Mouse (Mus musculus) embryonic fibroblast, embryonic 13.5 days (primary cell): Measurements from ENCODE around the gene G6pc.

ENCODE experiments used
- CTCF ChIP-seq: IDR thresholded peaks from 2 replicates; pipeline ENCODE4 v1.5.1; 2011; ENCODE audit warnings: mild to moderate bottlenecking, control low read depth, low read length, moderate library complexity, borderline replicate concordance; ENCODE audit not compliant: insufficient read depth
- POLR2A ChIP-seq: IDR thresholded peaks from 2 replicates; pipeline ENCODE4 v1.6.1; 2011; ENCODE audit warnings: low read depth, mild to moderate bottlenecking, control low read depth, low read length, moderate library complexity

GRCm38 (mm10) chr11:101323609-101324008 lies 43.8 kb upstream of the G6pc start:
- TF ChIP-seq POLR2A (no peak), CTCF (peak; percentile 95)
